Mouse (Mus musculus) ES-E14 (cell line): ENCODE measurements around the gene Dok3. TPM values are rescaled to one million over a fixed set of nuclear protein-coding genes. Genes with fewer than 3 reads are reported as not detected.
A peak's percentile ranks its signal among the peaks of the same experiment; 100 is the strongest.

Source experiments
- DNase-seq: peaks from one replicate; pipeline ENCODE4 v3.0.0-alpha.2; 2013; ENCODE audit warnings: low read depth, low spot score
- H3K27ac ChIP-seq: 2 replicates; pipeline ENCODE4 v1.5.1; 2012; ENCODE audit warnings: low read depth, mild to moderate bottlenecking, low read length, moderate library complexity, mixed read lengths; ENCODE audit not compliant: poor library complexity, insufficient read depth, severe bottlenecking
- H3K36me3 ChIP-seq: 2 replicates; pipeline ENCODE4 v1.6.1; 2012; ENCODE audit warnings: mild to moderate bottlenecking, low read length, moderate library complexity, mixed read lengths; ENCODE audit not compliant: control insufficient read depth, poor library complexity, insufficient read depth, severe bottlenecking
- H3K4me1 ChIP-seq, 2 experiments: fragments of 150-350 bp in 1 of 2; sonication (generic) in 1 of 2; 2 replicates each; pipeline ENCODE4 v1.6.1; 2012; ENCODE audit warnings: low read length in 2 of 2, mild to moderate bottlenecking in 1 of 2, mixed read lengths in 1 of 2; ENCODE audit not compliant: control insufficient read depth in 2 of 2, insufficient read depth in 2 of 2, poor library complexity in 1 of 2
- H3K4me3 ChIP-seq, 2 experiments: fragments of 150-350 bp in 1 of 2; sonication (generic) in 1 of 2; 2 replicates each; pipeline ENCODE4 v1.5.1; 2012; ENCODE audit warnings: low read length in 2 of 2, low read depth in 1 of 2, mild to moderate bottlenecking in 1 of 2, mixed read lengths in 1 of 2; ENCODE audit not compliant: insufficient read depth in 1 of 2, poor library complexity in 1 of 2, severe bottlenecking in 1 of 2
- H3K9ac ChIP-seq: 2 replicates; pipeline ENCODE4 v1.6.1; 2012; ENCODE audit warnings: low read depth, mild to moderate bottlenecking, low read length, mixed read lengths; ENCODE audit not compliant: poor library complexity, insufficient read depth, severe bottlenecking
- H3K9me3 ChIP-seq: fragments of 150-350 bp; sonication (generic); 2 replicates; pipeline ENCODE4 v1.6.1; 2012; ENCODE audit warnings: low read depth, mild to moderate bottlenecking, low read length; ENCODE audit not compliant: control insufficient read depth, insufficient read depth
- CHD2 ChIP-seq: IDR thresholded peaks from 2 replicates; pipeline ENCODE4 v1.6.1; 2014; ENCODE audit warnings: mild to moderate bottlenecking, low read depth, low read length, inconsistent platforms
- HCFC1 ChIP-seq: IDR thresholded peaks from 2 replicates; pipeline ENCODE4 v1.6.1; 2012; ENCODE audit warnings: low read length, inconsistent platforms, borderline replicate concordance; ENCODE audit not compliant: insufficient read depth
- MAFK ChIP-seq: IDR thresholded peaks from 2 replicates; pipeline ENCODE4 v1.6.1; 2014; ENCODE audit warnings: mild to moderate bottlenecking, low read depth, low read length, inconsistent platforms; ENCODE audit not compliant: insufficient read depth
- ZC3H11A ChIP-seq: IDR thresholded peaks from 2 replicates; pipeline ENCODE4 v1.6.1; 2012; ENCODE audit warnings: low read depth, mild to moderate bottlenecking, inconsistent platforms, low read length, borderline replicate concordance
- ZNF384 ChIP-seq: IDR thresholded peaks from 2 replicates; pipeline ENCODE4 v1.6.1; 2012; ENCODE audit warnings: low read depth, low read length, inconsistent platforms
- in situ Hi-C, 2 experiments: fragments of 600-800 bp; cut with MboI; formaldehyde crosslinking; loops; one replicate each; pipeline ENCODE4 v1.15.1; 2025; ENCODE audit warnings: low sequenced_read_pairs in 2 of 2, inconsistent platforms in 1 of 2; ENCODE audit not compliant: unreplicated experiment in 2 of 2
- total RNA-seq: library from RNA; depleted of rRNA; stranded (reverse); fragments of 300-350 nt; gene quantifications from 2 replicates; pipeline ENCODE4 v1.2.3, GENCODE M21; 2012

Dok3 gene
- total RNA-seq, 1 experiment: 0.98 TPM

DNA sequence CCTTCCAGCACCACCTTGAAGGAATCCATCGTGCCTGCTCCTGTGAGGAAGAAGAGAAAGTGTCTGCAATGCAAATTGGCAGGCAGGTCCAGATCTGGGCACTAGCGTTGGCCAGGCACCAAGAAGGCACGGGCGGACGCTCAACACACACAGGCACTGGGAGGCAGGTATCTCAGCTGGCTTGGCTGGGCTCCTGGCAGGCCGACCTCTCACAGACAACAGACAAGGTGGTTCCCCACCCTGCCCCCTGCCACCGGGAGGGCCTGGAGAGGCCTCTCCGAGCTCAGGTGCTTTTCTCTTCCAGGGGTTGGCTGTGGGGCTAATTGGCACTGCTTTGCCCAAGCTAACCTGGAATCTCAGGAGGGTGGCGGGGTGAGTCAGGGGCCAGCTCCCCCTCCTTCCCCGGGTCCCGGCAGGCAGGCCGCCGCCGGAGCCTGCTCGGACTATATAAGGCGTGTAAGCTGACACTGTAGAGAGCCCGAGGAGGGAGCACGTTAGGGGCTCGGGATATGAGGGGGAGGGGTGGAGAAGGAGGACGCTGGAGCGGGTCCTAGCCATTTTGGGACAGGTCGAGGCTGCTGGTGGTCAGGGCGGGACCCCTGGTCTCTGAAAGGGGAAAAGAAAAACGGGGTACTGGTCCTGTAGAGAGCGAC lies 16.6 kb downstream of the Dok3 start:
- Histone ChIP-seq H3K9me3 (no peaks in the 10 kb centered on the region), H3K9ac (peak overlapping the region; percentile 89), H3K4me1 (peaks cover 5 to 33% of the 10 kb centered on the region in 2 experiments), H3K36me3 (peaks cover 17% of the 10 kb centered on the region; the same call in 1 of the 2 replicates), H3K27ac (peak overlapping the region; percentile 23; the same call in 1 of the 2 replicates), H3K4me3 (peak overlapping the region; percentile 88)
- in situ Hi-C loops: no loop called here
- no peak for TF ChIP-seq HCFC1
- TF ChIP-seq ZC3H11A: no peak
- DNase-seq: no peak

DNA sequence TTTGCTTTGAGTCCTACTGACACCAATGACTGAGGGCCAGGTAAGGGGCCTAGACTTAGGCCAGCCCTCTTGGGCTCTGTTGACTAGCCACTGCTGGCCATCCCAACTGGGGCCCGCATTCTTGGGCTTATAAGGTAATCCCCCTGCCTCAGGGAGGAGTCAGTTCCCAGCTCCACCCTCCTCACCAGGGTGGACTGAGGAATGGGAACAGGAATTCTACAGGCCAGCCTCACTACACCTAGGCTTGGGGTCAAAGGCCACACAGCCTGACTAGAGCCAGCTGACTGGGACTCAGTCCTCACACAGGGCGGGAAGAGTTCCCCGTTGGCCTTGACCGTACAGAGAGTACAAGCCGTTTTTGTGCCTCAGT lies 17.6 kb downstream of the Dok3 start:
- Histone ChIP-seq H3K9me3 (no peaks in the 10 kb centered on the region), H3K4me3 (peak overlapping the region; percentile 88; a peak in 2 of 4 replicates), H3K36me3 (peaks cover 28% of the 10 kb centered on the region), H3K4me1 (peaks cover 5 to 33% of the 10 kb centered on the region in 2 experiments), H3K9ac (peak overlapping the region; percentile 89; the same call in 1 of the 2 replicates), H3K27ac (peak overlapping the region; percentile 77)
- no peak for TF ChIP-seq ZNF384
- no peak for TF ChIP-seq ZC3H11A
- no peak for TF ChIP-seq HCFC1
- no peak for TF ChIP-seq CHD2
- TF ChIP-seq MAFK: no peak
- no peak for DNase-seq
- in situ Hi-C loops: no loop called here

DNA sequence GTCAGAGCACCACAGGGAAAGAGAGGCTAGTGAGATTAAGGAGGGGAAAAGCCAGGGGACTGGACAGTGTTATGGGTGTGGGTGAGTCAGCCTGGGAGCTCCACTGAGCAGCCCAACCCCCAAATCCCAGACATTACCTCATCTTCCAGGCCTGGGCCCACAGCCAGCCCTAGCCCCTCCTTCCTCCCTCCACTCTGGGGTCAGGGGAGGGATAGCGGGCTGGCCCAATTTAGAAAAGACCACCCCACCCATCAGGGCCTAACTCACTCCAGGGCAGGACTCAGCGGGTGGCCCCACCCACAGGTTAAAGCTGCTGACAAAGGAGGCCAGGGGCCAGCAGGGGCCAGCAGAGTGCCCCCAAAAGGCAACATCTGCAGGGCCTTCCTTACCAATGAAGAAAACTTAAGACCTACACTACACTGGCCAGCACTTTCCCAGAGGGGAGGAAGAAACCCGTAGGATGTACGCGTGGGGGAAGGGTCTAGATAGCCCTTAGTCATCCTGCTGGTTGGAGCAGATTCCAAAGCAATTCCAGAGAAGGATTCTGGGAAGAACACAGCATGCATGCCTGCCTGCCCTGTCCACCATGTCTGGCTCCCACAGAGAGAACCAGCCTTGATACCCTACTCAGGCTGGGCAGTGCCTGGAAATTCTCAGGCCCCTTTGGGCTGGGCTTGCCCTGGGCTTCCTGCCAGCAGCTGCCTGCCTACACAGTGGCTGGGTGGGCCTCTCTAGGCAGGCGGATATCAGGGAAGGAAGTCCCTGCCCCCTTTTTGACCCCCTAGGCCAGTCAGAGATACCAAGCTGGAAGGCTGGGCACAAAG lies 18.2 kb downstream of the Dok3 start:
- H3K4me1 ChIP-seq: peaks cover 5 to 33% of the 10 kb centered on the region in 2 experiments
- peak overlapping the region; percentile 77 for H3K27ac ChIP-seq
- H3K9ac ChIP-seq: peak overlapping the region; percentile 89
- H3K4me3 ChIP-seq: peak overlapping the region in 1 of 2 experiments; percentile 10; a peak in 1 of 4 replicates
- no peaks in the 10 kb centered on the region for H3K9me3 ChIP-seq
- in situ Hi-C loops: no loop called here
- H3K36me3 ChIP-seq: peaks cover 34% of the 10 kb centered on the region
- TF ChIP-seq CHD2 (no peak; the same call in 1 of the 2 replicates), ZNF384 (no peak), MAFK (peak; percentile 86)
- peak; percentile 54 for DNase-seq

DNA sequence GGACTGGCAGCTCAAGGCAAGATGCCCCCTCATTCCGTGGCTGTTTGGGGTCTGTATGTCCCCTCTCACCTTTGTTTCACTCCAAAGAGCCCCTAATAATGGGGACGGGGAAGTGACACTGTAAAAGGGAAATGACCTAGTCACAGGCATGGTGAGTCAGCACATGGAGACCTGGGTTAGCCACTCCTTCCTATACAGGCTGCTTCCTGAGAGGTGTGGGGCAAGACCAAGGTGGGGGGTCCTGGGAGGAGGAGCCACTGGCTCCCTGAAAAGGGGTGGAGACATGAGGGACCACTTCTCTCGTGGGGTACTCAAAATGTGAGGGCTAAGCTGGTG lies 18.8 kb downstream of the Dok3 start:
- Histone ChIP-seq H3K9me3 (no peaks in the 10 kb centered on the region), H3K4me1 (peaks cover 5 to 33% of the 10 kb centered on the region in 2 experiments), H3K4me3 (no peak overlapping the region), H3K27ac (peak overlapping the region; percentile 77; the same call in 1 of the 2 replicates), H3K9ac (0 out of 2 replicates have a peak overlapping the region, but pooled peaks have one; percentile 6), H3K36me3 (peaks cover 38% of the 10 kb centered on the region)
- no peak for DNase-seq
- TF ChIP-seq ZNF384 (no peak), MAFK (peak; percentile 83)
- in situ Hi-C loops: no loop called here
